Mouse (Mus musculus) testis, postnatal 14 days (tissue): Measurements from ENCODE around the gene Rpl35a.
A peak's percentile ranks its signal among the peaks of the same experiment; 100 is the strongest.
"Not testable (repeated sequence)": the region's sequence is repeated elsewhere in the genome, so short reads cannot be mapped to it uniquely, and the experiment has no call there.

Experiments
- DNase-seq: peaks from one replicate; pipeline ENCODE4 v3.0.0; 2021; ENCODE audit warnings: low spot score

Rpl35a gene

GRCm38 (mm10) chr16:33056095-33056785 is at the start of gene Rpl35a, which contains the start of gene Iqcg:
TSS of gene Rpl35a (plus strand) at chr16:33056453.
TSS of gene Iqcg (minus strand) at chr16:33056218.
- peak; percentile 91 for DNase-seq

- DNase-seq, result no peak
Measured at GRCm38 (mm10) chr16:33006888-33007287, 49.4 kb upstream of the Rpl35a start.

- no peak for DNase-seq
Measured at GRCm38 (mm10) chr16:33007436-33007835, 48.8 kb upstream of the Rpl35a start.

- DNase-seq, result no peak
Measured at GRCm38 (mm10) chr16:33010166-33010565, 46.1 kb upstream of the Rpl35a start.

GRCm38 (mm10) chr16:33013801-33014200 is 42.5 kb upstream of the Rpl35a start:
- DNase-seq, result no peak

GRCm38 (mm10) chr16:33014921-33015320 is 41.3 kb upstream of the Rpl35a start:
- DNase-seq, result no peak

- no peak for DNase-seq
Measured at GRCm38 (mm10) chr16:33015396-33015907, 40.8 kb upstream of the Rpl35a start.

GRCm38 (mm10) chr16:33015986-33016385 is 40.3 kb upstream of the Rpl35a start:
- no peak for DNase-seq

- no peak for DNase-seq
Measured at GRCm38 (mm10) chr16:33017677-33018349, 38.4 kb upstream of the Rpl35a start.

GRCm38 (mm10) chr16:33019117-33019770 is 37.0 kb upstream of the Rpl35a start:
- no peak for DNase-seq

GRCm38 (mm10) chr16:33021381-33021780 is 34.9 kb upstream of the Rpl35a start:
- DNase-seq, result no peak

- DNase-seq, result peak; percentile 74
Measured at GRCm38 (mm10) chr16:33023750-33024149, 32.5 kb upstream of the Rpl35a start.

GRCm38 (mm10) chr16:33024456-33025104 is 31.7 kb upstream of the Rpl35a start:
- no peak for DNase-seq

GRCm38 (mm10) chr16:33026357-33026756 is 29.9 kb upstream of the Rpl35a start:
- no peak for DNase-seq

GRCm38 (mm10) chr16:33036006-33036405 is 20.2 kb upstream of the Rpl35a start:
- DNase-seq, result no peak

GRCm38 (mm10) chr16:33042682-33043081 is 13.6 kb upstream of the Rpl35a start:
- DNase-seq, result no peak

GRCm38 (mm10) chr16:33043268-33043667 is 13.0 kb upstream of the Rpl35a start:
- DNase-seq, result no peak

GRCm38 (mm10) chr16:33048004-33048403 is 8.2 kb upstream of the Rpl35a start:
- no peak for DNase-seq

- no peak for DNase-seq
Measured at GRCm38 (mm10) chr16:33048686-33049085, 7.6 kb upstream of the Rpl35a start.

- DNase-seq, result no peak
Measured at GRCm38 (mm10) chr16:33049809-33050208, 6.4 kb upstream of the Rpl35a start.

- peak; percentile 29 for DNase-seq
Measured at GRCm38 (mm10) chr16:33053141-33053540, 3.1 kb upstream of the Rpl35a start.

- not testable (repeated sequence) for DNase-seq
Measured at GRCm38 (mm10) chr16:33054927-33055326, 1.3 kb upstream of the Rpl35a start.
